Mouse (Mus musculus): ENCODE data around the gene Fnip1.

The Fnip1 gene

DNA sequence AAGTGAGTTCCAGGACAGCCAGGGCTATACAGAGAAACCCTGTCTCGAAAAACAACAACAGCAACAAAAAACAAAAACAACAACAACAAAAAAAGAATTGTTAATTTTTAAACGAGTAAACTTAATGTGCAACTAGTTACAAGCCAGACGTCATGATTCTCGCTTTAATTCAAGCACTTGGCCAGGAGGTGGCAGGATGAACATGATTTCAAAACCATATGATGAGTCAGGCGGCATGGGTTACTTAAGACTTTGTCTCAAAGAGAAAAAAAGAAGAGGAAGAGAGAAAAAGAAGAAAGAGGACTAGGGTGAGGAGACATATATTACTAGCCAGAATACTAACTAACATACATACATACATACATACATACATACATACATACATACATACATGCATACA, 124.8 kb downstream of the Fnip1 start:
- peak in 1 of 2 experiments; percentile 9 for DNase-seq
